Mouse (Mus musculus) liver, postnatal 0 days (tissue): ENCODE results near the gene Perp. TPM values are rescaled to one million over a fixed set of nuclear protein-coding genes. Genes with fewer than 3 reads are reported as not detected.

Source experiments
- ATAC-seq: fragments of 200-750 bp; cut with Nextera tagmentation; 2 replicates; pipeline ENCODE4 v1.8.0; 2017; ENCODE audit warnings: mild to moderate bottlenecking, moderate library complexity
- DNase-seq: peaks from one replicate; pipeline ENCODE4 v3.0.0-alpha.2; 2016
- H3K27ac ChIP-seq: fragments of 300-500 bp; sonication (generic); 2 replicates; pipeline ENCODE4 v1.5.1; 2014; ENCODE audit warnings: antibody characterized with exemption, moderate library complexity, mild to moderate bottlenecking, low read depth
- H3K27me3 ChIP-seq: fragments of 300-500 bp; sonication (generic); 2 replicates; pipeline ENCODE4 v1.6.1; 2014; ENCODE audit warnings: low read length, control low read depth, mixed read lengths; ENCODE audit not compliant: insufficient read depth
- H3K36me3 ChIP-seq: fragments of 300-500 bp; sonication (generic); replicated peaks from 2 replicates; pipeline ENCODE4 v1.6.1; 2014; ENCODE audit warnings: mild to moderate bottlenecking, control low read depth, low read length, moderate library complexity, mixed read lengths; ENCODE audit not compliant: insufficient read depth
- H3K4me1 ChIP-seq: fragments of 300-500 bp; sonication (generic); 2 replicates; pipeline ENCODE4 v1.6.1; 2014; ENCODE audit warnings: antibody characterized with exemption, mild to moderate bottlenecking, control low read depth; ENCODE audit not compliant: insufficient read depth
- H3K4me2 ChIP-seq: fragments of 300-500 bp; sonication (generic); 2 replicates; pipeline ENCODE4 v1.6.1; 2014; ENCODE audit warnings: low read depth, mild to moderate bottlenecking, low read length, moderate library complexity, mixed read lengths
- H3K4me3 ChIP-seq: fragments of 300-500 bp; sonication (generic); 2 replicates; pipeline ENCODE4 v1.5.1; 2014; ENCODE audit warnings: low read depth, low read length
- H3K9ac ChIP-seq: fragments of 300-500 bp; sonication (generic); replicated peaks from 2 replicates; pipeline ENCODE4 v1.6.1; 2014; ENCODE audit warnings: mild to moderate bottlenecking, moderate library complexity
- H3K9me3 ChIP-seq: fragments of 300-500 bp; sonication (generic); 2 replicates; pipeline ENCODE4 v1.6.1; 2016; ENCODE audit warnings: mild to moderate bottlenecking, control low read depth, low read length, mixed read lengths
- CTCF ChIP-seq: sonication (generic); IDR thresholded peaks from 2 replicates; pipeline ENCODE4 v1.5.1; 2016; ENCODE audit warnings: antibody characterized with exemption, low read depth
- EP300 ChIP-seq: IDR thresholded peaks from 2 replicates; pipeline ENCODE4 v1.6.1; 2016; ENCODE audit warnings: antibody characterized with exemption, low read depth, mild to moderate bottlenecking
- WGBS: fragments of 180-500 bp; shearing (Covaris S2); extraction: QIAGEN DNeasy Blood & Tissue Kit; methylation state at CpG from one replicate; pipeline ENCODE4 v1.1.7; 2014; ENCODE audit not compliant: insufficient replicate concordance; 5-methylcytosine and 5-hydroxymethylcytosine counted together
- polyA plus RNA-seq: library from polyadenylated mRNA; unstranded; fragments of >200 nt; fragmentation: Nextera tagmentation; extraction: Ambion mirVana; gene quantifications from 2 replicates; pipeline ENCODE4 v1.2.1, GENCODE M21; 2015

Gene Perp
- polyA plus RNA-seq, 1 experiment from 2014 or later: 68.3 TPM

GRCm38 (mm10) chr10:18870990-18871389 is 26.2 kb downstream of the Perp start:
- no peaks in the 10 kb centered on the region for H3K27me3 ChIP-seq
- H3K9ac ChIP-seq: no peak overlapping the region
- H3K4me3 ChIP-seq: no peak overlapping the region
- no peaks in the 10 kb centered on the region for H3K4me1 ChIP-seq
- DNase-seq: no peak
- H3K27ac ChIP-seq: no peak overlapping the region
- no peak; the same call in 1 of the 2 replicates for ATAC-seq
- TF ChIP-seq CTCF: no peak
- no peak for TF ChIP-seq EP300
- H3K4me2 ChIP-seq: no peak overlapping the region
- no peaks in the 10 kb centered on the region for H3K36me3 ChIP-seq
- WGBS: 59% methylated on average over 2 of the region's 2 CpGs
- no peaks in the 10 kb centered on the region for H3K9me3 ChIP-seq

GRCm38 (mm10) chr10:18876211-18876610 is 31.4 kb downstream of the Perp start:
- H3K4me2 ChIP-seq: no peak overlapping the region
- H3K4me3 ChIP-seq: no peak overlapping the region
- ATAC-seq (no peak), DNase-seq (no peak)
- no peaks in the 10 kb centered on the region for H3K9me3 ChIP-seq
- H3K9ac ChIP-seq: no peak overlapping the region
- H3K27me3 ChIP-seq: no peaks in the 10 kb centered on the region
- no peaks in the 10 kb centered on the region for H3K36me3 ChIP-seq
- TF ChIP-seq CTCF: no peak
- TF ChIP-seq EP300: no peak
- H3K4me1 ChIP-seq: no peaks in the 10 kb centered on the region
- no peak overlapping the region for H3K27ac ChIP-seq
- 50% methylated on average over 1 of the region's 1 CpGs for WGBS

DNA sequence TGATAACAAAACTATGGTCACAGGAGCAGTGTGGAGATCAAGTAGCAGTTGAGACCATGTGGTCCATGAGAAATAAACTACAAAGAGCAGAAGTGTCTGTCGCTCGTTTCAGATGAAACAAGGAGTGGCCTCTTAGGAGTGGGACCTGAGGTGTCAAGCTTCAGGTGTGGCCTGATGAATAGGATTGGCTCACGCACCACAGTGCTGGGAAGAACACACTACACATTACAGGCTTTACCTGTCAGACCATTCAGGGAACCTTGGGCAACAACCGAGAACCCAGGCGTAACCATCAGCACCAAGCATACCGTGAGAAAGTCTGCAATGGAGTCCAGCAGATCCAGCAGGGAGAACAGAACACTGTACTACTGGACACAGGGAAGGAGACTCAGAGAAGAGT is 33.3 kb downstream of the Perp start:
- ATAC-seq: no peak
- DNase-seq: no peak
- Histone ChIP-seq H3K9me3 (no peaks in the 10 kb centered on the region), H3K36me3 (no peaks in the 10 kb centered on the region), H3K4me3 (no peak overlapping the region), H3K4me1 (no peaks in the 10 kb centered on the region), H3K9ac (no peak overlapping the region), H3K27me3 (no peaks in the 10 kb centered on the region), H3K4me2 (no peak overlapping the region), H3K27ac (no peak overlapping the region)
- no peak for TF ChIP-seq CTCF
- 87% methylated on average over 6 of the region's 6 CpGs for WGBS

DNA sequence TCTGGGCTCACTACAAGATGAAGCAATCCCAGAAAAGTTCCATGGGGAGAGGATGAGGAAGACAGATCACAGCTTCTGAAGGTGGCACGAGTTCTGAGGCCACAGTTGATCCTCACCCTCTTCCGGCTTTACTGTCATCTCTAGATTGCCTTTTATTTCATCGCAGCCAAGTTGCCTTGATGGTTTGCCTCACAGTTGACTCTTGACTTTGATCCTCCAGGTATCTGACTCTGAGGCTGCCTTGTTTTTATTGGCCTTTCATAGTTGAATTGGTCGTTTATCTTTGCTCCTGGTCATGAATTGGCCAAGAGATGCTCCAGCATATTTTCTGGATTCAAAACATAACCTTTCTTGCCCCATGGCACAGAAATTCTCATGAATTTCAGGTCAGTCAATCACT is 34.3 kb downstream of the Perp start:
- H3K4me2 ChIP-seq: no peak overlapping the region
- 66% methylated on average over 4 of the region's 4 CpGs for WGBS
- no peaks in the 10 kb centered on the region for H3K9me3 ChIP-seq
- H3K4me1 ChIP-seq: no peaks in the 10 kb centered on the region
- ATAC-seq: no peak
- no peak for DNase-seq
- H3K9ac ChIP-seq: no peak overlapping the region
- H3K36me3 ChIP-seq: no peaks in the 10 kb centered on the region
- TF ChIP-seq CTCF: no peak
- no peak for TF ChIP-seq EP300
- no peak overlapping the region for H3K4me3 ChIP-seq
- no peaks in the 10 kb centered on the region for H3K27me3 ChIP-seq
- no peak overlapping the region for H3K27ac ChIP-seq

DNA sequence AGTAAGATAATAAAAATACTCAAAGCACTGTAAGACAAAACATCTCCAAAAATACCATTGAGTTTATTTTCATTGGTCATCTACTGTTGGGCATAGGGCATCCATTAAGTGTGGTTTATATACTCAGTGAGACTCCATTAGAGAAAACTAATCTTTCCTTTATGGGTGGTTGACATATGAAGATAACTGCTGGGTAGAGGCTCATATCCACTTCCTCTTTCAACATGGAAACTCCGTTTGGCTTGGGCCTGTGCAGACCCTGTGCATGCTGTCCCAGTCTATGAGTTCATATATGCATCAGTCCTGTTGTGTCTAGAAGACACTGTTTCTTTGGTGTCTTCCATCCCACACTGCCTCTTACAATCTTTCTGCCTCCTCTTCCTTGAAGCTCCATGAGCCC is 34.9 kb downstream of the Perp start:
- Histone ChIP-seq H3K36me3 (no peaks in the 10 kb centered on the region), H3K9ac (no peak overlapping the region), H3K4me2 (no peak overlapping the region), H3K4me1 (no peaks in the 10 kb centered on the region), H3K27ac (no peak overlapping the region), H3K9me3 (no peaks in the 10 kb centered on the region), H3K27me3 (no peaks in the 10 kb centered on the region), H3K4me3 (no peak overlapping the region)
- ATAC-seq (no peak), DNase-seq (no peak)
- TF ChIP-seq CTCF: no peak
- no peak for TF ChIP-seq EP300
- whole genome bisulfite sequencing: 24% methylated on average over 1 of the region's 1 CpGs

- Histone ChIP-seq H3K9me3 (no peaks in the 10 kb centered on the region), H3K27ac (no peak overlapping the region), H3K4me3 (no peak overlapping the region), H3K27me3 (no peaks in the 10 kb centered on the region), H3K9ac (no peak overlapping the region), H3K36me3 (no peaks in the 10 kb centered on the region), H3K4me1 (peaks cover 4% of the 10 kb centered on the region; the same call in 1 of the 2 replicates), H3K4me2 (no peak overlapping the region)
- 67% methylated on average over 1 of the region's 1 CpGs for WGBS
- no peak for ATAC-seq
- TF ChIP-seq CTCF: no peak
- no peak for TF ChIP-seq EP300
- no peak for DNase-seq
These were observed 37.4 kb downstream of the Perp start for GRCm38 (mm10) chr10:18882190-18882589.

- H3K27ac ChIP-seq: no peak overlapping the region
- 38% methylated on average over 4 of the region's 4 CpGs for WGBS
These were observed 42.3 kb downstream of the Perp start for GRCm38 (mm10) chr10:18886918-18887625.

More at GRCm38 (mm10) chr10:18886918-18887625, 42.3 kb downstream of the Perp start:
- Histone ChIP-seq H3K9me3 (no peaks in the 10 kb centered on the region), H3K27me3 (no peaks in the 10 kb centered on the region), H3K4me2 (no peak overlapping the region), H3K36me3 (no peaks in the 10 kb centered on the region), H3K9ac (no peak overlapping the region), H3K4me3 (no peak overlapping the region), H3K4me1 (peaks cover 5% of the 10 kb centered on the region; the same call in 1 of the 2 replicates)
- no peak for TF ChIP-seq CTCF
- TF ChIP-seq EP300: no peak
- DNase-seq: peak; percentile 35
- ATAC-seq: no peak
